Mouse (Mus musculus) olfactory bulb, adult 2 months (tissue): Measurements from ENCODE around the gene Prdm5.

Experiments used
- CTCF ChIP-seq: fragments of 200-500 bp; IDR thresholded peaks from 2 replicates; pipeline ENCODE4 v1.5.1; 2012; ENCODE audit warnings: low read depth, mild to moderate bottlenecking, low read length, moderate library complexity; ENCODE audit not compliant: insufficient read depth
- POLR2A ChIP-seq: fragments of 200-500 bp; IDR thresholded peaks from 2 replicates; pipeline ENCODE4 v1.6.1; 2012; ENCODE audit warnings: mild to moderate bottlenecking, low read depth, low read length, moderate library complexity; ENCODE audit not compliant: insufficient read depth

DNA sequence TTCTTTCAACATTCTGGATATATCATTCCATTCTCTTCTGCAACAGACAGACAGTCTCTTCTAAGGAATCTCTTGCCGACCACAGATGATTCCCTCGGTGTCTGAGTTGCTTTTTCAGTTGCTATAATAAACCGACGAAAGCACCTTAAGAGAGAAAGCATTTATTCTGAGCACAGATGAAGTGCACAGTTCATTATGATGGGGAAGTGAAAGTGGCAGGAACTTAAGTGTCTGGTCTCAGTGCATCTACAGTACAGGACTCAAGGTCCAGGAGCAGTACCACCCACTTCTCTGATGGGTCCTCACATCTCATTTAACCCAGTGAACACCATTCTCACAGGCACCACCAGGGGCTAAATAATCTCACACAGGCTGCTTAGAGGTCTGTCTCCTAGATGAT is 5.2 kb upstream of the Prdm5 start:
- TF ChIP-seq CTCF = no peak
- no peak for TF ChIP-seq POLR2A
